Mouse (Mus musculus): ENCODE measurements around the gene Entpd6. TPM values are rescaled to one million over a fixed set of nuclear protein-coding genes. Genes with fewer than 3 reads are reported as not detected.

Gene Entpd6
- total RNA-seq (2021), result 1 to 10 TPM; 7.4 to 8.3 TPM
- long read RNA-seq, experiment 1, transcript Entpd6-201 (14 exons, 2,540 nt), result major isoform, 9 of 17 reads
- long read RNA-seq, experiment 1, partial matches to known transcripts, result 1 of 17 reads
- long read RNA-seq, experiment 1, other reads (novel, unspliced or antisense), result 7 of 17 reads
- long read RNA-seq, experiment 2, transcript Entpd6-201 (14 exons, 2,540 nt), result major isoform, 17 of 24 reads
- long read RNA-seq, experiment 2, partial matches to known transcripts, result 2 of 24 reads
- long read RNA-seq, experiment 2, other reads (novel, unspliced or antisense), result 5 of 24 reads

- intact Hi-C loops (cut with DNase I), result loop anchor here (1.0 to 5.0 kb wide), 3 partner anchors 71 to 158 kb away; partner anchors contain the start of genes Apmap and Gins1
- peak; percentile 95 for DNase-seq
- Histone ChIP-seq H3K4me3 (peak within 1 kb of the TSS; percentile 83), H3K27ac (peak within 1 kb of the TSS; percentile 94)
- TF ChIP-seq CTCF (IDR thresholded peaks at IDR 0.05), result peak; percentile 91
Observed at GRCm38 (mm10) chr2:150748854-150749253, at the start of gene Entpd6. TSS of gene Entpd6 (plus strand) at chr2:150749042.

- intact Hi-C loops (cut with DNase I), result no loop called here
- Histone ChIP-seq H3K4me3 (no peak overlapping the region), H3K27ac (no peak overlapping the region)
- no peak for TF ChIP-seq CTCF (IDR thresholded peaks at IDR 0.05)
- DNase-seq, result no peak
Observed at GRCm38 (mm10) chr2:150712167-150712674, 36.6 kb upstream of the Entpd6 start.

- no peak overlapping the region for H3K27ac ChIP-seq
- no peak for DNase-seq
- no peak for TF ChIP-seq CTCF (IDR thresholded peaks at IDR 0.05)
- no peak overlapping the region for H3K4me3 ChIP-seq
- intact Hi-C loops (cut with DNase I), result no loop called here
Observed at GRCm38 (mm10) chr2:150735756-150736576, 12.9 kb upstream of the Entpd6 start.

GRCm38 (mm10) chr2:150737881-150738280, 11.0 kb upstream of the Entpd6 start:
- no peak for DNase-seq
- no peak overlapping the region for H3K4me3 ChIP-seq
- intact Hi-C loops (cut with DNase I), result no loop called here
- TF ChIP-seq CTCF (IDR thresholded peaks at IDR 0.05), result no peak
- H3K27ac ChIP-seq, result no peak overlapping the region

GRCm38 (mm10) chr2:150740145-150740841, 8.5 kb upstream of the Entpd6 start:
- H3K27ac ChIP-seq, result no peak overlapping the region
- DNase-seq, result no peak
- no peak overlapping the region for H3K4me3 ChIP-seq
- no peak for TF ChIP-seq CTCF (IDR thresholded peaks at IDR 0.05)
- intact Hi-C loops (cut with DNase I), result no loop called here

GRCm38 (mm10) chr2:150741405-150741804, 7.4 kb upstream of the Entpd6 start:
- Histone ChIP-seq H3K27ac (no peak overlapping the region), H3K4me3 (no peak overlapping the region)
- no peak for DNase-seq
- intact Hi-C loops (cut with DNase I), result no loop called here
- TF ChIP-seq CTCF (IDR thresholded peaks at IDR 0.05), result peak; percentile 1; the same call in 1 of the 2 replicates

GRCm38 (mm10) chr2:150745016-150745415, 3.8 kb upstream of the Entpd6 start:
- TF ChIP-seq CTCF (IDR thresholded peaks at IDR 0.05), result no peak
- no peak for DNase-seq
- Histone ChIP-seq H3K4me3 (no peak overlapping the region), H3K27ac (no peak overlapping the region)
- intact Hi-C loops (cut with DNase I), result loop anchor here (5.0 kb wide), 1 partner anchor 162 kb away; the partner anchor contains the start of gene Gins1

DNA sequence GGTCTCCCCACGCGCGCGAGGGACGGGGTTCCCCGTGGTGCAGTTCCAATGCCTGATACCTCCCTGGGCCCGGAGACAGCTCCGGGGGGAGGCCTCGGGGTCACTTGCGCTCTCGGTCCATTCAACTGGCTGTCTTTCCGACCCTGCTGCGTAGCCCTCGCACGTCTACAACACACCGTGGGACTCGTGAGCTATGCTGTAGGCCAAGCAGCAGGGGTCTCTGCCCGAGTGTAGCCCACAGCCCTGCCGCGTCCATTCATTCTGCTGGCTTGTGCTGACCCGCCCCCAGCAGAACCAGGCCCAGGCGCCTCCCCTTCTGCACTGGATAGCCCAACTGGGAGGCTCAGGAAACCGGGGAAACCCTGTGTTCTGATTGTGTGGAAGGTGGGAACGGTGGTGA, 441 bp downstream of the Entpd6 start:
- Histone ChIP-seq H3K4me3 (peak overlapping the region; percentile 83), H3K27ac (peak overlapping the region; percentile 94)
- DNase-seq, result no peak
- TF ChIP-seq CTCF (IDR thresholded peaks at IDR 0.05), result no peak
- intact Hi-C loops (cut with DNase I), result loop anchor here (2.0 to 5.0 kb wide), 2 partner anchors 140 to 158 kb away; partner anchors contain the start of genes Apmap and Gins1

- DNase-seq, result no peak
- TF ChIP-seq CTCF (IDR thresholded peaks at IDR 0.05), result peak; percentile 24; the same call in 1 of the 2 replicates
- intact Hi-C loops (cut with DNase I), result loop anchor here (5.0 kb wide), 1 partner anchor 37 kb away; the partner anchor contains the start of gene Pygb
- peak overlapping the region; percentile 83; the same call in 1 of the 2 replicates for H3K4me3 ChIP-seq
- H3K27ac ChIP-seq, result no peak overlapping the region
Observed at GRCm38 (mm10) chr2:150750129-150750979, 1.5 kb downstream of the Entpd6 start.

DNA sequence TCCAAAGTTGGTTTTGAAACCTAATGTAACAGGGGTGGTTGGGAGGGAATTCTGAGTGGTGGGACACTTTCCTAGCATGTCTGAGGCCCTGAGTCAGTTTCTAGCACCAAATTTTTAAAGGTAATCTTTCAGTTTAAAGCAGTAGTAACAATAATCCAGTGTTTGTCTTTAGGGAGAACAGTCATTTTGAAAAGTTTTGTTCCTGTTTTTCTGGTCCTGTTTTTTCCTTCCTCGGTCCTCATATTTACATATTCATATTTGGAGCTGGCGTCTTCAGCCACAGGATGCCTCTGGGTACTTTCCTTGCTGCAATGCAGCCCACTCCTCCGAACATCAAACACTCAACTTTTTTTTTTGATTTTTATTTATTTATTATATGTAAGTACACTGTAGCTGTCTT, 6.2 kb downstream of the Entpd6 start:
- TF ChIP-seq CTCF (IDR thresholded peaks at IDR 0.05), result no peak
- Histone ChIP-seq H3K4me3 (no peak overlapping the region), H3K27ac (no peak overlapping the region)
- intact Hi-C loops (cut with DNase I), result no loop called here
- no peak for DNase-seq

GRCm38 (mm10) chr2:150761476-150761875, 12.6 kb downstream of the Entpd6 start:
- no peak for TF ChIP-seq CTCF (IDR thresholded peaks at IDR 0.05)

More at GRCm38 (mm10) chr2:150761476-150761875, 12.6 kb downstream of the Entpd6 start:
- Histone ChIP-seq H3K4me3 (no peak overlapping the region), H3K27ac (no peak overlapping the region)
- no peak for DNase-seq
- intact Hi-C loops (cut with DNase I), result no loop called here
